Mouse (Mus musculus) liver, embryonic 11.5 days (tissue): Measurements from ENCODE around the gene Stpg3. TPM values are rescaled to one million over a fixed set of nuclear protein-coding genes. Genes with fewer than 3 reads are reported as not detected.

ENCODE experiments used
- ATAC-seq: fragments of 200-750 bp; cut with Nextera tagmentation; replicated peaks from 2 replicates; pipeline ENCODE4 v1.8.0; 2017; ENCODE audit warnings: moderate number of reproducible peaks, mild to moderate bottlenecking, moderate TSS enrichment, moderate library complexity; ENCODE audit not compliant: low FRiP score
- DNase-seq: peaks from one replicate; pipeline ENCODE4 v3.0.0-alpha.2; 2017; ENCODE audit warnings: low spot score
- H3K27ac ChIP-seq: fragments of 300-500 bp; sonication (generic); 2 replicates; pipeline ENCODE4 v1.5.1; 2014; ENCODE audit warnings: mild to moderate bottlenecking, low read depth, low read length, control low read depth
- H3K27me3 ChIP-seq: fragments of 300-500 bp; sonication (generic); replicated peaks from 2 replicates; pipeline ENCODE4 v1.6.1; 2014; ENCODE audit warnings: low read length, mixed read lengths; ENCODE audit not compliant: control insufficient read depth, insufficient read depth
- H3K36me3 ChIP-seq: fragments of 300-500 bp; sonication (generic); 2 replicates; pipeline ENCODE4 v1.6.1; 2014; ENCODE audit warnings: mild to moderate bottlenecking, low read length, moderate library complexity, mixed read lengths; ENCODE audit not compliant: control insufficient read depth, insufficient read depth
- H3K4me1 ChIP-seq: fragments of 300-500 bp; sonication (generic); replicated peaks from 2 replicates; pipeline ENCODE4 v1.6.1; 2014; ENCODE audit warnings: low read length, mixed read lengths; ENCODE audit not compliant: control insufficient read depth, insufficient read depth
- H3K4me2 ChIP-seq: fragments of 300-500 bp; sonication (generic); 2 replicates; pipeline ENCODE4 v1.6.1; 2014; ENCODE audit warnings: mild to moderate bottlenecking, control low read depth, moderate library complexity
- H3K4me3 ChIP-seq: fragments of 300-500 bp; sonication (generic); 2 replicates; pipeline ENCODE4 v1.5.1; 2014; ENCODE audit warnings: low read depth, low read length, control low read depth
- H3K9ac ChIP-seq: fragments of 300-500 bp; sonication (generic); 2 replicates; pipeline ENCODE4 v1.6.1; 2014; ENCODE audit warnings: low read depth, low read length, control low read depth
- H3K9me3 ChIP-seq: fragments of 300-500 bp; sonication (generic); 2 replicates; pipeline ENCODE4 v1.6.1; 2016; ENCODE audit warnings: low read length, inconsistent platforms, mixed read lengths; ENCODE audit not compliant: control insufficient read depth
- WGBS: fragments of 180-500 bp; shearing (Covaris S2); extraction: QIAGEN DNeasy Blood & Tissue Kit; methylation state at CpG from one replicate; pipeline ENCODE4 v1.1.7; 2014; 5-methylcytosine and 5-hydroxymethylcytosine counted together
- polyA plus RNA-seq: library from polyadenylated mRNA; unstranded; fragments of >200 nt; fragmentation: Nextera tagmentation; extraction: Ambion mirVana; gene quantifications from 2 replicates; pipeline ENCODE4 v1.2.1, GENCODE M21; 2014

Stpg3 gene
- polyA plus RNA-seq, 1 experiment from 2014 or later: 0.29 TPM

DNA sequence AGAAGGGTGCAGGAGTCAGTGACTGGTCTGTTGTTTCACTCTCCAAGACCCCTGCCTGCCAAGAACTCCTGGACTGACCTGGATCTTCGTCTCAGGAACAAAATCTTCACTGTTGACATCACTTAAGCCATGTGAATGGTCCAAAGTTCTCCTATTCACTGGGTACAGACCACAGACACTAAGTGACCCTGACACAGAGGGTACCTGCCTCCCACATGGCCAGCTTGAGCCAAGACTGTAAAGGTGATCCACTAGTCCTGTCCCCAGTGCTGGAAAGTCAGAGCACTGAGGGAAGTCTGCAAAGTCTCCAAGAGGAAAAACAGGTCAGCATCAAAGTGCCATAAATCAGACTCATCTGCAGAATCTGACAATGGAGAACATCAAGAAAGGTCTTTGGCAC lies 6.8 kb downstream of the Stpg3 start:
- H3K4me3 ChIP-seq: no peak overlapping the region
- peaks cover 16% of the 10 kb centered on the region for H3K4me1 ChIP-seq
- no peak overlapping the region for H3K27ac ChIP-seq
- DNase-seq (no peak), ATAC-seq (no peak)
- H3K36me3 ChIP-seq: peaks cover 33% of the 10 kb centered on the region
- no peaks in the 10 kb centered on the region for H3K27me3 ChIP-seq
- H3K9ac ChIP-seq: no peak overlapping the region
- WGBS: 71% methylated on average over 1 of the region's 1 CpGs
- no peak overlapping the region for H3K4me2 ChIP-seq
- H3K9me3 ChIP-seq: no peaks in the 10 kb centered on the region

DNA sequence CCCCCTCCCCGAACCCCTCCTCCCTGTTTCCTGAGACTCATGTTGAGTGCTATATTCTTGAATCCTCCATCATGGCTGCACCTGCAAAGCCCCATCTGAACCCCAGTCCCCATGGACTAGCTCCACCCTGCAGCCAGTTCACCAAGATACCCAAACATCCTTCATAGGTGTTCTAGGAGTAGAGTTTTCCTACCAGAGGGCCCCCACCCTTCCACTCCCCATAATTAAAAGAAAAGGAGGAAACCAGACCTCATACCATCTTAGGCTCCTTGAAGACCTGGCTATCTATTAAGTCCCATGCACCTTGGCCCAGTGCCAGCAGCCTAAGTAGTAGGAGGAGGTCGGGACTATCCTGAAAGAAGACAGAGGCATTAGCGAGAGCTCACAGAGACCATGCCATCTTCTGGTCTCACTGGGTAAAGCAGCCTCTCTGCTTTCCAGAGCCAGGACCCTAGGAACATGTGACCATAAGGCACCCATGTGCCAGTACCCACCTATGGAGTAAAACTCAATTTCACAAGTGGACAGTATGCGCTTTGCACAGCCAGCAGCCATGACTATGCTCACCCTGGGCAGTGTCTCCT lies 10.7 kb downstream of the Stpg3 start:
- Histone ChIP-seq H3K4me3 (no peak overlapping the region), H3K4me2 (no peak overlapping the region), H3K4me1 (no peaks in the 10 kb centered on the region), H3K36me3 (peaks cover 54% of the 10 kb centered on the region), H3K27ac (no peak overlapping the region), H3K9ac (no peak overlapping the region), H3K27me3 (no peaks in the 10 kb centered on the region), H3K9me3 (no peaks in the 10 kb centered on the region)
- no peak; the same call in 1 of the 2 replicates for ATAC-seq
- no peak for DNase-seq
- 67% methylated on average over 4 of the region's 4 CpGs for WGBS

DNA sequence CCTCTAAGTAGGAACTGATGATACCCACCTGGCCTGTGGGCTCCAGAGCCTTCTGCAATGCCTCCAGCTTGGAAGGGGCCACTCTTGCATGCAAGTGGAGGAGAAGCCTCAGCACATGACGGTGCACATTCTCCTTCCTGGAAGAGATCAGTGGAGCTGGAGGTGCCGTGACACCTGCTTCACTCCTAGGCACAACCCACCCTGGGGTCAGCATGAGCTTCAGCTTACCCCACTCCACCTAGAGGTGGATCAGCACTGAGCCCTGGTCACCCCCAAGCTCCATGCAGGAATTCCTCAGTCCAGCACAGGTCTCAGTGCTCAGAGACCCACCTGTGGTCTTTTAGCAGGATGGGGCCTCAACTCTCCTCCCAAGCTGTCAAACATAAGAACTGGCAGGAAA lies 13.8 kb downstream of the Stpg3 start:
- Histone ChIP-seq H3K4me3 (no peak overlapping the region), H3K36me3 (peaks cover 43% of the 10 kb centered on the region), H3K27me3 (no peaks in the 10 kb centered on the region), H3K4me1 (peaks cover 17% of the 10 kb centered on the region), H3K4me2 (no peak overlapping the region), H3K9me3 (no peaks in the 10 kb centered on the region), H3K27ac (no peak overlapping the region), H3K9ac (no peak overlapping the region)
- DNase-seq: no peak
- 83% methylated on average over 2 of the region's 2 CpGs for WGBS
- ATAC-seq: no peak

DNA sequence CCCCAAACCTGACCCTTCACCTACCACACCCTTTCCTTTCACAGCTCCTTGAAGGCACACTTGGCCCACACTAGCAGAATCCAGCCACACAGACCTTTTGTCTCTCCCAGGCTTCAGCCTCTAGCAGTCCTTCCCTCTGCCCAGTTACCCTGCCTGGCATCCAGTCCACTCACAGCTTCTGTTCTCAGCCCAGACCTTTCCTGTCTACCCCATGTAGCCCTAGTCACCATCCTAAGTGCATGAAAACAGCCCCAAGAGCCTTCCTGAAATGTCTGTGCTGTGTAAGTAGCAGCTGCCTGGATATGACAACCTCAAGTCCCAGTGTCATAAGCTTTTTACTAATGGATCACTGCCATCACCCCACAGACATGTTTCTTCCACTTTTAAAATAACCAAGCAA lies 16.5 kb downstream of the Stpg3 start:
- no peaks in the 10 kb centered on the region for H3K9me3 ChIP-seq
- peaks cover 40% of the 10 kb centered on the region for H3K4me1 ChIP-seq
- H3K27ac ChIP-seq: peak overlapping the region; percentile 92; the same call in 1 of the 2 replicates
- no peak overlapping the region for H3K4me2 ChIP-seq
- H3K36me3 ChIP-seq: peaks cover 29% of the 10 kb centered on the region
- no peaks in the 10 kb centered on the region; the same call in 1 of the 2 replicates for H3K27me3 ChIP-seq
- H3K9ac ChIP-seq: no peak overlapping the region
- DNase-seq (no peak), ATAC-seq (no peak)
- H3K4me3 ChIP-seq: no peak overlapping the region

DNA sequence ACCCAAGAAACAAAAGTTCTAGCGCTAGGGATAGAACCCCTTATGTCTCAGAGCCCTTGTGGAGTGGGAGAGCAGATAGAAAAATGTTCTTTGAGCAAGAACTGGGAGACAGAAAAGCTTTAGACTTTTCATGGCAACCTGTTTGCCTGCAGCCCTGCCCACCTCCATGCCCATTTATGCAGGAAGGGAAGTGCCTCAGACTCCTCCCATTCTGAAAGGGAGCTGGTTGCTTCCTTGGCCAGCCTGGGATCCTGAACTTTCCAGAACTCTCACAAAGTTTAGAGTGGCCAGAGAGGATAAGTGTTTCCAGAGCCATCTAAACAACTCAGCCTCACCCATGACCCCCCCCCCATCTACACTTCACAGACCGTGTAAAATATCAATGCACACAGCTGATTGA lies 17.2 kb downstream of the Stpg3 start:
- H3K27ac ChIP-seq: peak overlapping the region; percentile 92
- no peaks in the 10 kb centered on the region for H3K9me3 ChIP-seq
- DNase-seq (no peak), ATAC-seq (no peak)
- peaks cover 27% of the 10 kb centered on the region for H3K36me3 ChIP-seq
- no peak overlapping the region; the same call in 1 of the 2 replicates for H3K9ac ChIP-seq
- peak overlapping the region; percentile 84 for H3K4me2 ChIP-seq
- H3K4me1 ChIP-seq: peaks cover 40% of the 10 kb centered on the region
- no peaks in the 10 kb centered on the region; the same call in 1 of the 2 replicates for H3K27me3 ChIP-seq
- WGBS: 25% methylated on average over 2 of the region's 2 CpGs
- no peak overlapping the region; the same call in 1 of the 2 replicates for H3K4me3 ChIP-seq

DNA sequence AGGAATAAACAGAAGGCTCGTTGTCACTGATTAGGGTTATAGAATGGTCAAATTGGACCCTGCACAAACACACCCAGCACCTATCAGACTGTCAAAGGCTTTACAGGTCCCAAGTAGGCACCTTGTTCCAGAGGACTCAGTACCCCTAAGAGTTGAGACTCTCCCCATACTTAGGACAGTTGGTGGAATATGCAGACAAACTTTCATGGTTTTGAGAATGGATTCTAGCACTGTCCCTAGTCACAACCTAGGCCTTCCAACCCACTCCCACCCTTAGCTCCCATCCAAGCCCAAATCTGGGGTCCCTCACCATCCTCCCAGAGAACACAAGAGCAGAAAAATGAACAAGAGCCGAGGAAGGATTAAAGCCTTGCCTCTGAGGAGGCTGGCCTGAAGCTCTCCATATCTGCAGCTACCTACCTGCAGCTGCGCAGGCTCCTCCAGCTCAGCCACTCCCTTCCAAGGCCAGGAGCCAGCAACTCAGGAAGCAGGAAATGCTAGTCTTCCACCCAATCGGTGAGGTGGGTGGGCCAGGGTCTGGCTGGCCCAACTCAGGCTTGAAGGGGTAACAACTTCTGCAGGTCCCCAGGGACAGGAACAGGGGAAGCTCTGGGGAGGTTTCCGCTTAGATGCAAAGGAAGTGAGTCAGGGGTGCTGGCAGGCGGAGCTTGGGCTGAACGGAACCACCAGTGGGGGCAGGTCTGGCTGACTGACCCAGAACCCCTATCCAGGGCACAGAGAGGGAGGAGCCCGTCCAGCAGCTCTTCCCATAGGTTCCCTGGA lies 18.1 kb downstream of the Stpg3 start, which contains the start of gene Tor4a:
Tor4a (minus strand) TSS at position 715 of the 783 bp plus-strand sequence.
- DNase-seq: peak; percentile 73
- Histone ChIP-seq H3K9me3 (no peaks in the 10 kb centered on the region), H3K4me2 (peak within 1 kb of the TSS; percentile 84), H3K4me1 (peaks cover 40% of the 10 kb centered on the region), H3K36me3 (peaks cover 24% of the 10 kb centered on the region), H3K27me3 (no peaks in the 10 kb centered on the region; the same call in 1 of the 2 replicates), H3K27ac (peak within 1 kb of the TSS; percentile 92), H3K9ac (peak within 1 kb of the TSS; percentile 75), H3K4me3 (peak within 1 kb of the TSS; percentile 62)
- peak; percentile 78 for ATAC-seq
- WGBS: 4% methylated on average over 8 of the region's 8 CpGs

DNA sequence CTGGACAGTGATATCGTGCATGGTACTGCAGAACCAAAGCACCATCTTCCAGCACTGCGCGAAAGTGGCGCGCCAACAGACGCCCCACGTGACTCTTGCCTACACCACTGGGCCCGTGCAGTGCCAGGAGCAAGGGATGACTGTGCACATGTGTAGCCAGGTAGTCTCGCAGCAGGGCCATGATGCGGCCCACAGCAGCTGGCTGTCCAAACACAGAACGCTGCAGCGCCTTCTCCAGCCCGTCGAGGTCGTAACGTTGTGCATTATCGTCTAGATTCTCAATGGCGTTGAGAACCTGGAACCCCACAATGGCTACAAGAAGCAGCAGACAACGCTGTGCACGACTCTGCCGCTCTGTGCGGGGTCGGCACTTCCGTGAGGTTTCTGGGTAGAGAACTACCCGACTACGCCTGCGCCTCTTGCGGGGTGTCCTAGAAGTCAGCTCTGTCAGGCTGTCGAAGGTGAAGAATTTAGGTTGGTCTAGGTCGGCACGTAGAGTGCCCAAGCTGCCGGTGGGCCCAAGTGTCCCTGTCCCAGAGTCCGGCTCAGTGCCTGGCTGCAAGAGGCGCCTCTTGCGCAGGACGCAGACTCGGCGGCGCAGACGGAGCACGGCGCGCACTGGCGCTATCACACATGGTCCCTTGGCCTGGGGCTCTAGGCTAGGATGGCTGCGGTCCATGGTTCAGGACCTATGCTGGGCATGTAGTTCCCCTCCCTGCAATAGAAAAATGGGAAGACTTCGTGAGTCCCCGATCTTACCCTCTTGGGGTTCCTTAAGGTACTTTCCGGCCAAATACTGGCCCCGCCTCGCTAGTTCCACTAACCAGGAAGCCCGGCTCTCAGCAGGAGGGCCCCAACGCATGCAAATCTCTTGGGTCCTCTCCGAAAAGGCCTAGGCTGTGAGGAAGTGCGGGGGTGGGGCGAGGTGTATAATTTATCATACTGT lies 19.0 kb downstream of the Stpg3 start:
- ATAC-seq: peak; percentile 60
- H3K4me1 ChIP-seq: peaks cover 40% of the 10 kb centered on the region
- H3K9me3 ChIP-seq: no peaks in the 10 kb centered on the region
- peak overlapping the region; percentile 75 for H3K9ac ChIP-seq
- H3K4me3 ChIP-seq: peak overlapping the region; percentile 62
- no peaks in the 10 kb centered on the region; the same call in 1 of the 2 replicates for H3K27me3 ChIP-seq
- peak overlapping the region; percentile 92 for H3K27ac ChIP-seq
- peak overlapping the region; percentile 84 for H3K4me2 ChIP-seq
- peaks cover 15% of the 10 kb centered on the region for H3K36me3 ChIP-seq
- 10% methylated on average over 55 of the region's 55 CpGs for WGBS
- DNase-seq: peak; percentile 73

DNA sequence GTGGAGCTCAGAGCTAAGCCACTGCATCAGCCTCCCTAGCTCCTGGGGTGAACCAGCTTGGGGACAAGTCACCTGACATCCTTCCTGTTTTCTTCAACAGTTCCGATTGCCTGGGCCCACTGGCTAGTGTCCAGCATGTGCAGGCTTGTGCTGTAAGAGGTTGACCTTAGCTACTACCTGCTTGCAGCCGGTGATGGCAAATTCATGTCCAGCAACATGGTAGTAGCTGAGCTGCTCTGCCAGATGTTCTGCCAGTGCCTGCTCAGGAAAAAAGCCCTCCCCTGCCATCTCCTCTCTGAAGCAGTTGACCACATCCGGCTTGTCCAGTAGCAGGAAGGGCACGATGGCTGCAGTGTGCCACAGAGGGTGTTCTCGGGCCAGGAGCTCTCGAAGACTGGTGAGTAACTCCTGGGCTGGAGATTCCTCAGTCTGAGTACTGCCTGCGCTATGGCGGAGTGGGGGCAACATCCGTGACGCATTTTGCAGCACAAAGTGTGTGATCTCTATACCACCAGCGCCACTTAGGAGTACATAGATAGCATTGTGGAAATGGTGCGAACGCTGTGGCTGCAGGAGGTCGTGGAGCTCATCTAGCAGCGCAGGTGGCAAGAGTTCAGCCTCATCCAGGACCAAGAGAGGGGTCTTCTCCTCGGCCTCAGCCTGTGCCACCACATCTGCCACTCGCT lies 19.8 kb downstream of the Stpg3 start:
- H3K36me3 ChIP-seq: peaks cover 7% of the 10 kb centered on the region
- no peaks in the 10 kb centered on the region for H3K9me3 ChIP-seq
- H3K9ac ChIP-seq: peak overlapping the region; percentile 75
- H3K27ac ChIP-seq: peak overlapping the region; percentile 92
- peaks cover 40% of the 10 kb centered on the region for H3K4me1 ChIP-seq
- H3K4me2 ChIP-seq: peak overlapping the region; percentile 84
- no peaks in the 10 kb centered on the region; the same call in 1 of the 2 replicates for H3K27me3 ChIP-seq
- DNase-seq: no peak
- H3K4me3 ChIP-seq: peak overlapping the region; percentile 62
- WGBS: 53% methylated on average over 17 of the region's 17 CpGs
- ATAC-seq: no peak
